Mouse (Mus musculus) lung, postnatal 0 days (tissue): ENCODE data around the gene Cyb5d2.

ENCODE experiments used
- CTCF ChIP-seq: IDR thresholded peaks from 2 replicates; pipeline ENCODE4 v1.5.1; 2016; ENCODE audit warnings: antibody characterized with exemption, mild to moderate bottlenecking
- EP300 ChIP-seq: IDR thresholded peaks from 2 replicates; pipeline ENCODE4 v1.6.1; 2016; ENCODE audit warnings: antibody characterized with exemption, mild to moderate bottlenecking, control low read depth

GRCm38 (mm10) chr11:72796773-72797338 is 914 bp upstream of the Cyb5d2 start:
- TF ChIP-seq CTCF (no peak), EP300 (no peak)
